Mouse (Mus musculus): ENCODE measurements at regions not wholly inside any gene's neighbourhood (a gene's known extent, or its start where the extent isn't known, plus 50 kb on each side); places are given as distances from the start of the nearest gene placed in this dataset.

- ATAC-seq (ENCODE audit: insufficient read depth): peak; percentile 70; the same call in 1 of the 2 replicates
- no peak for TF ChIP-seq CTCF (IDR thresholded peaks at IDR 0.05; ENCODE audit: low read depth)
- WGBS: 44% methylated on average over 4 of the region's 4 CpGs
- Histone ChIP-seq H3K4me1 (ENCODE audit: insufficient read depth) (no peaks in the 10 kb centered on the region), H3K4me3 (ENCODE audit: low read depth, low read length) (no peak overlapping the region), H3K9me3 (ENCODE audit: low read depth, low read length) (no peaks in the 10 kb centered on the region), H3K4me2 (no peak overlapping the region), H3K9ac (no peak overlapping the region), H3K27ac (ENCODE audit: low read depth) (peak overlapping the region; percentile 54; the same call in 1 of the 2 replicates), H3K27me3 (ENCODE audit: insufficient read depth, low read length) (no peaks in the 10 kb centered on the region), H3K36me3 (ENCODE audit: insufficient read depth) (no peaks in the 10 kb centered on the region)
- peak; percentile 70 for DNase-seq
Measured at GRCm38 (mm10) chr3:36352032-36352742, 123.5 kb downstream of the Anxa5 start.

GRCm38 (mm10) chr3:36349073-36349472 lies 126.6 kb downstream of the Anxa5 start:
- 85% methylated on average over 4 of the region's 4 CpGs for WGBS
- TF ChIP-seq CTCF (IDR thresholded peaks at IDR 0.05; ENCODE audit: low read depth): no peak
- Histone ChIP-seq H3K9me3 (ENCODE audit: low read depth, low read length) (no peaks in the 10 kb centered on the region), H3K4me3 (ENCODE audit: low read depth, low read length) (no peak overlapping the region), H3K9ac (no peak overlapping the region), H3K36me3 (ENCODE audit: insufficient read depth) (no peaks in the 10 kb centered on the region), H3K4me2 (no peak overlapping the region), H3K27me3 (ENCODE audit: insufficient read depth, low read length) (no peaks in the 10 kb centered on the region), H3K4me1 (ENCODE audit: insufficient read depth) (no peaks in the 10 kb centered on the region), H3K27ac (ENCODE audit: low read depth) (no peak overlapping the region)
- no peak for DNase-seq
- no peak for ATAC-seq (ENCODE audit: insufficient read depth)

- Histone ChIP-seq H3K27me3 (ENCODE audit: insufficient read depth, low read length) (no peaks in the 10 kb centered on the region), H3K9ac (no peak overlapping the region), H3K4me3 (ENCODE audit: low read depth, low read length) (no peak overlapping the region), H3K4me2 (no peak overlapping the region), H3K27ac (ENCODE audit: low read depth) (no peak overlapping the region), H3K9me3 (ENCODE audit: low read depth, low read length) (no peaks in the 10 kb centered on the region), H3K36me3 (ENCODE audit: insufficient read depth) (no peaks in the 10 kb centered on the region), H3K4me1 (ENCODE audit: insufficient read depth) (0 out of 2 replicates have a peak, but pooled peaks cover 2% of the 10 kb centered on the region)
- TF ChIP-seq CTCF (IDR thresholded peaks at IDR 0.05; ENCODE audit: low read depth): no peak
- ATAC-seq (ENCODE audit: insufficient read depth) (peak; percentile 76; the same call in 1 of the 2 replicates), DNase-seq (peak; percentile 82)
- 56% methylated on average over 6 of the region's 6 CpGs for WGBS
Measured at GRCm38 (mm10) chr3:36340889-36341533, 118.9 kb upstream of the Qrfpr start.

GRCm38 (mm10) chr3:36339656-36340055 lies 117.5 kb upstream of the Qrfpr start:
- Histone ChIP-seq H3K4me2 (no peak overlapping the region), H3K36me3 (ENCODE audit: insufficient read depth) (no peaks in the 10 kb centered on the region), H3K9ac (no peak overlapping the region), H3K27ac (ENCODE audit: low read depth) (no peak overlapping the region), H3K9me3 (ENCODE audit: low read depth, low read length) (no peaks in the 10 kb centered on the region), H3K4me1 (ENCODE audit: insufficient read depth) (0 out of 2 replicates have a peak, but pooled peaks cover 2% of the 10 kb centered on the region), H3K4me3 (ENCODE audit: low read depth, low read length) (no peak overlapping the region), H3K27me3 (ENCODE audit: insufficient read depth, low read length) (no peaks in the 10 kb centered on the region)
- 79% methylated on average over 5 of the region's 5 CpGs for WGBS
- TF ChIP-seq CTCF (IDR thresholded peaks at IDR 0.05; ENCODE audit: low read depth): no peak
- DNase-seq (no peak), ATAC-seq (ENCODE audit: insufficient read depth) (no peak)

GRCm38 (mm10) chr3:36334279-36334678 lies 112.2 kb upstream of the Qrfpr start:
- Histone ChIP-seq H3K4me1 (ENCODE audit: insufficient read depth) (no peaks in the 10 kb centered on the region), H3K4me2 (no peak overlapping the region), H3K27ac (ENCODE audit: low read depth) (no peak overlapping the region), H3K27me3 (ENCODE audit: insufficient read depth, low read length) (no peaks in the 10 kb centered on the region), H3K36me3 (ENCODE audit: insufficient read depth) (no peaks in the 10 kb centered on the region), H3K9me3 (ENCODE audit: low read depth, low read length) (no peaks in the 10 kb centered on the region), H3K9ac (no peak overlapping the region), H3K4me3 (ENCODE audit: low read depth, low read length) (no peak overlapping the region)
- no peak for TF ChIP-seq CTCF (IDR thresholded peaks at IDR 0.05; ENCODE audit: low read depth)
- 59% methylated on average over 5 of the region's 5 CpGs for WGBS
- DNase-seq: no peak
- no peak for ATAC-seq (ENCODE audit: insufficient read depth)

- WGBS: 85% methylated on average over 6 of the region's 6 CpGs
- no peaks in the 10 kb centered on the region for H3K36me3 ChIP-seq (ENCODE audit: insufficient read depth)
- ATAC-seq (ENCODE audit: insufficient read depth) (no peak), DNase-seq (no peak)
- H3K9ac ChIP-seq: no peak overlapping the region
- H3K4me2 ChIP-seq: no peak overlapping the region
- H3K9me3 ChIP-seq (ENCODE audit: low read depth, low read length): no peaks in the 10 kb centered on the region
- no peak overlapping the region for H3K4me3 ChIP-seq (ENCODE audit: low read depth, low read length)
- no peaks in the 10 kb centered on the region for H3K4me1 ChIP-seq (ENCODE audit: insufficient read depth)
- H3K27ac ChIP-seq (ENCODE audit: low read depth): no peak overlapping the region
- H3K27me3 ChIP-seq (ENCODE audit: insufficient read depth, low read length): no peaks in the 10 kb centered on the region
- no peak for TF ChIP-seq CTCF (IDR thresholded peaks at IDR 0.05; ENCODE audit: low read depth)
Measured at GRCm38 (mm10) chr3:36332016-36332415, 109.9 kb upstream of the Qrfpr start.

GRCm38 (mm10) chr3:36330656-36331055 lies 108.5 kb upstream of the Qrfpr start:
- DNase-seq (peak; percentile 64), ATAC-seq (ENCODE audit: insufficient read depth) (no peak)
- Histone ChIP-seq H3K4me3 (ENCODE audit: low read depth, low read length) (no peak overlapping the region), H3K36me3 (ENCODE audit: insufficient read depth) (no peaks in the 10 kb centered on the region), H3K4me1 (ENCODE audit: insufficient read depth) (no peaks in the 10 kb centered on the region), H3K9ac (no peak overlapping the region), H3K4me2 (no peak overlapping the region), H3K27me3 (ENCODE audit: insufficient read depth, low read length) (no peaks in the 10 kb centered on the region), H3K27ac (ENCODE audit: low read depth) (no peak overlapping the region), H3K9me3 (ENCODE audit: low read depth, low read length) (no peaks in the 10 kb centered on the region)
- 30% methylated on average over 9 of the region's 9 CpGs for WGBS
- TF ChIP-seq CTCF (IDR thresholded peaks at IDR 0.05; ENCODE audit: low read depth): peak; percentile 74

Data from lung, embryonic 14.5 days (tissue).